ENCODE assay signal across 7 mouse cellular contexts in the genomic region with DNA sequence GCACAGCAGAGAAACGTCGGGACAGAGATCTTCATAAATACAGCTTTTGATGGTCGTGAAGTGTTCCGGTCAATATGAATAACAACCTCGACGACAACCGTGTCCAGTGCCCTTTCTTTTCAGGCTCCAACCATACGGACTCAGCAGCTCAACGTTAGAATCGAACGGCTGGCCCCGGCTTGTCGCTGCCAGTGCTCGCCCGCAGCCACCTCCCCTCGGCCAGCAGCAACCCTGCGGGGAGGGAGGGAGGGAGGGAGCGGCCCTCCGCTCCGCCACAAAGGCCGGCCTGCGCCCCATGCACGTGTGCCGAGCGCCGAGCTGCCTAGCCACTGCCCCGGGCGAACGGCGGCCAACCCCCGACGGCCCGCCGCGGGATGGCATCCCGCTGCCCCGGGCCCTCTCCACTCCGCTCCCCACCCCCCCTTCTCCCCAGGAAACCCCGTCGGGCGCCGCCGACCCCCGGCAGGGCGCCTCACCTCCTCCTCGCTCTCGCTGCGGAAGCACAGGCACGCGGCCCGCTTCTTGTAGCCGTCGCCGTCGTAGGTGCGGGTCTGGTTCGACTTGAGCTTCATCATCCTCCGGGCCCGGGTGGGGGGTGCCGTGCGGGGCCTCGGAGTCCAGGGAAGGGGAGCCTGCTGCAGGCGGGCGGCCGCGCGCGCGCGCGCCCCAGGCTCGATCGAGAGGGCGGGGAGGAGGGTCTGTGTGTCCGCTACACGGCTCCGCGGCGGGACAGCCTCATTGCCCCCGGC. TPM values are rescaled to one million over a fixed set of nuclear protein-coding genes. Genes with fewer than 3 reads are reported as not detected.
DNase-seq lines count a peak whose midpoint lies in the region; ATAC-seq and TF ChIP-seq lines count a peak whose summit lies in the region.

No protein-coding gene starts in this region.

- under 1% methylated on average over 80 of the region's 80 CpGs for WGBS in embryonic facial prominence, embryonic 10.5 days
- 0% methylated on average over 43 of the region's 80 CpGs for WGBS in limb, embryonic 14.5 days
- under 1% methylated on average over 65 of the region's 80 CpGs for WGBS in midbrain, embryonic 13.5 days
- under 1% methylated on average over 79 of the region's 80 CpGs for WGBS in stomach, embryonic 16.5 days

- TF ChIP-seq POLR2A in CH12.LX (IDR thresholded peaks at IDR 0.05; ENCODE audit: low read depth, low read length), result no peak
- no peak for TF ChIP-seq POLR2A in limb, embryonic 14.5 days (IDR thresholded peaks at IDR 0.05; ENCODE audit: borderline replicate concordance, extremely low read depth, insufficient read depth, insufficient read length)

- H3K9me3 ChIP-seq in CH12.LX (replicated peaks; ENCODE audit: low read length), result peaks cover 3% of the 10 kb centered on the region
- H3K9me3 ChIP-seq in embryonic facial prominence, embryonic 10.5 days, result peaks cover 8% of the 10 kb centered on the region
- peaks cover 2% of the 10 kb centered on the region for H3K9me3 ChIP-seq in limb, embryonic 14.5 days (ENCODE audit: control insufficient read depth, low read length)
- H3K9me3 ChIP-seq in midbrain, embryonic 13.5 days, result no peaks in the 10 kb centered on the region
- 0 out of 2 replicates have a peak, but pooled peaks cover under 1% of the 10 kb centered on the region for H3K9me3 ChIP-seq in stomach, embryonic 16.5 days (replicated peaks; ENCODE audit: control insufficient read depth, low read length)

- no peak for TF ChIP-seq RAD21 in CH12.LX (IDR thresholded peaks at IDR 0.05; ENCODE audit: low read depth, low read length)

- dilution Hi-C loops in CH12.LX (cut with MboI; ENCODE audit: extremely low pct_ligation_motif_present, extremely low pct_unique_long_range_greater_than_20kb, low sequenced_read_pairs), result no loop called here

- peaks cover 5 to 31% of the 10 kb centered on the region in 2 experiments; a peak in 3 of 4 replicates for H3K4me1 ChIP-seq in CH12.LX (ENCODE audit: control insufficient read depth in 1 of 2, insufficient read depth in 2 of 2)
- H3K4me1 ChIP-seq in embryonic facial prominence, embryonic 10.5 days, result peaks cover 51% of the 10 kb centered on the region
- H3K4me1 ChIP-seq in limb, embryonic 14.5 days (ENCODE audit: control insufficient read depth, insufficient read depth, low read length), result peaks cover 26% of the 10 kb centered on the region
- H3K4me1 ChIP-seq in midbrain, embryonic 13.5 days (replicated peaks), result peaks cover 51% of the 10 kb centered on the region
- peaks cover 10% of the 10 kb centered on the region; the same call in 1 of the 2 replicates for H3K4me1 ChIP-seq in stomach, embryonic 16.5 days (ENCODE audit: control insufficient read depth, insufficient read depth, low read length)

- TF ChIP-seq CTCF in CH12.LX (conservative IDR thresholded peaks at IDR 0.05 in 1 of 2, IDR thresholded peaks at IDR 0.05 in 1 of 2; ENCODE audit: low read depth in 2 of 2, low read length in 2 of 2), result no peak

- peak overlapping the region; percentile 42 for H3K27ac ChIP-seq in CH12.LX (ENCODE audit: insufficient read depth, low read depth)
- peak overlapping the region; percentile 100 for H3K27ac ChIP-seq in embryonic facial prominence, embryonic 10.5 days (replicated peaks)
- peak overlapping the region; percentile 96 for H3K27ac ChIP-seq in limb, embryonic 14.5 days (replicated peaks; ENCODE audit: low read depth, low read length)
- H3K27ac ChIP-seq in midbrain, embryonic 13.5 days, result peak overlapping the region; percentile 99
- peak overlapping the region; percentile 93 for H3K27ac ChIP-seq in stomach, embryonic 16.5 days (ENCODE audit: low read length)

- intact Hi-C loops in heart, postnatal 10 days (cut with DNase I), result loop anchor here (5.0 kb wide), 1 partner anchor 35 kb away; no protein-coding TSS in a partner anchor

- H3K27me3 ChIP-seq in CH12.LX (replicated peaks), result no peaks in the 10 kb centered on the region
- H3K27me3 ChIP-seq in embryonic facial prominence, embryonic 10.5 days (replicated peaks; ENCODE audit: low read depth, poor library complexity, severe bottlenecking), result no peaks in the 10 kb centered on the region
- no peaks in the 10 kb centered on the region for H3K27me3 ChIP-seq in limb, embryonic 14.5 days (ENCODE audit: control insufficient read depth, insufficient read depth, low read length)
- H3K27me3 ChIP-seq in midbrain, embryonic 13.5 days, result no peaks in the 10 kb centered on the region
- no peaks in the 10 kb centered on the region for H3K27me3 ChIP-seq in stomach, embryonic 16.5 days (ENCODE audit: control insufficient read depth, insufficient read depth, low read length)

- peaks cover 45% of the 10 kb centered on the region for H3K79me2 ChIP-seq in CH12.LX (replicated peaks; ENCODE audit: control insufficient read depth, extremely low read depth, insufficient read depth, poor library complexity, severe bottlenecking)

- in situ Hi-C loops in CH12.LX (cut with MboI; ENCODE audit: low pct_ligation_motif_present, low pct_unique_long_range_greater_than_20kb, low sequenced_read_pairs), result no loop called here

- peak overlapping the region; percentile 95 for H3K4me2 ChIP-seq in CH12.LX (ENCODE audit: insufficient read depth, low read depth, poor library complexity, severe bottlenecking)
- H3K4me2 ChIP-seq in limb, embryonic 14.5 days (replicated peaks; ENCODE audit: low read depth, low read length, severe bottlenecking), result peak overlapping the region; percentile 83
- peak overlapping the region; percentile 68 for H3K4me2 ChIP-seq in midbrain, embryonic 13.5 days (replicated peaks)
- H3K4me2 ChIP-seq in stomach, embryonic 16.5 days (ENCODE audit: low read depth, low read length), result peak overlapping the region; percentile 73

- H3K36me3 ChIP-seq in CH12.LX (replicated peaks in 1 of 2; ENCODE audit: control insufficient read depth in 1 of 2, insufficient read depth in 1 of 2, low read length in 1 of 2), result peaks cover 4 to 23% of the 10 kb centered on the region in 2 experiments
- H3K36me3 ChIP-seq in embryonic facial prominence, embryonic 10.5 days (replicated peaks), result peaks cover 24% of the 10 kb centered on the region
- 0 out of 2 replicates have a peak, but pooled peaks cover 2% of the 10 kb centered on the region for H3K36me3 ChIP-seq in limb, embryonic 14.5 days (ENCODE audit: control insufficient read depth, insufficient read depth, low read length)
- H3K36me3 ChIP-seq in midbrain, embryonic 13.5 days, result peaks cover 8% of the 10 kb centered on the region
- 0 out of 2 replicates have a peak, but pooled peaks cover under 1% of the 10 kb centered on the region for H3K36me3 ChIP-seq in stomach, embryonic 16.5 days (ENCODE audit: control insufficient read depth, insufficient read depth, low read length)

- TF ChIP-seq EP300 in CH12.LX (IDR thresholded peaks at IDR 0.05; ENCODE audit: low read length), result no peak

- DNase-seq in CH12.LX (ENCODE audit: extremely low read depth) (no peak), ZHBTc4 (ENCODE audit: low read depth, low spot score) (peak; percentile 78)
- DNase-seq in embryonic facial prominence, embryonic 10.5 days (ENCODE audit: low spot score), result peak; percentile 79
- DNase-seq in heart, postnatal 10 days, result peak; percentile 53 to 58
- peak; percentile 38 for DNase-seq in limb, embryonic 14.5 days (ENCODE audit: low spot score)

- ATAC-seq in limb, embryonic 14.5 days (ENCODE audit: low FRiP score, low read depth), result peak; percentile 41
- ATAC-seq in midbrain, embryonic 13.5 days, result peak; percentile 35
- ATAC-seq in stomach, embryonic 16.5 days (ENCODE audit: insufficient read depth, low FRiP score), result peak; percentile 65; the same call in 1 of the 2 replicates

- H3K4me3 ChIP-seq in CH12.LX (replicated peaks in 1 of 3; ENCODE audit: low read depth in 2 of 3, low read length in 2 of 3, poor library complexity in 1 of 3), result peak overlapping the region; percentile 63 to 92 (median 87)
- H3K4me3 ChIP-seq in embryonic facial prominence, embryonic 10.5 days, result peak overlapping the region; percentile 98
- peak overlapping the region; percentile 97 for H3K4me3 ChIP-seq in limb, embryonic 14.5 days (replicated peaks; ENCODE audit: low read length)
- peak overlapping the region; percentile 94 for H3K4me3 ChIP-seq in midbrain, embryonic 13.5 days (replicated peaks)
- H3K4me3 ChIP-seq in stomach, embryonic 16.5 days (replicated peaks; ENCODE audit: low read length), result peak overlapping the region; percentile 82

- peak overlapping the region; percentile 89 for H3K9ac ChIP-seq in CH12.LX (ENCODE audit: insufficient read depth, low read depth)
- peak overlapping the region; percentile 99 for H3K9ac ChIP-seq in limb, embryonic 14.5 days (ENCODE audit: low read depth, low read length, severe bottlenecking)
- H3K9ac ChIP-seq in midbrain, embryonic 13.5 days (replicated peaks), result peak overlapping the region; percentile 99
- peak overlapping the region; percentile 98 for H3K9ac ChIP-seq in stomach, embryonic 16.5 days (ENCODE audit: low read length)

RNA-seq across cellular contexts. Expression of gene Nudt3, which starts 0.5 kb away (rescaled TPM):
- 69.2 and 81.9 TPM in 2 replicates for total RNA-seq in CH12.LX (2012; rRNA removed)
- total RNA-seq in CH12.LX (2014; rRNA removed), result 44.6 and 54.4 TPM in 2 replicates
- 58.3 and 64.5 TPM in 2 replicates for polyA plus RNA-seq in CH12.LX (2012; ENCODE audit: insufficient read length, low read depth)
- 85.5 and 87.8 TPM in 2 replicates for polyA plus RNA-seq in embryonic facial prominence, embryonic 10.5 days (2016; fragmentation: Nextera tagmentation; extraction: Ambion mirVana)
- 100 to 1,000 TPM; 380 to 410 TPM for total RNA-seq in heart, postnatal 10 days (2021)
- polyA plus RNA-seq in limb, embryonic 14.5 days (2012; rRNA removed), result 116 and 121 TPM in 2 replicates
- polyA plus RNA-seq in limb, embryonic 14.5 days (2014; fragmentation: Nextera tagmentation; extraction: Ambion mirVana), result 35.7 and 36.8 TPM in 2 replicates
- 223 and 227 TPM in 2 replicates for polyA plus RNA-seq in midbrain, embryonic 13.5 days (2015; fragmentation: Nextera tagmentation; extraction: Ambion mirVana)
- 63.1 and 63.4 TPM in 2 replicates for polyA plus RNA-seq in stomach, embryonic 16.5 days (2015; fragmentation: Nextera tagmentation; extraction: Ambion mirVana)

RNA-seq across cellular contexts. Expression of gene RPS10-NUDT3, which starts 12.2 kb away (rescaled TPM):
- total RNA-seq in CH12.LX (2012; rRNA removed) (not detected in 2 replicates), CH12.LX (2014; rRNA removed) (not detected in 2 replicates)
- 30.3 and 54.1 TPM in 2 replicates for polyA plus RNA-seq in CH12.LX (2012; ENCODE audit: insufficient read length, low read depth)
- not detected in 2 replicates for polyA plus RNA-seq in embryonic facial prominence, embryonic 10.5 days (2016; fragmentation: Nextera tagmentation; extraction: Ambion mirVana)
- total RNA-seq in heart, postnatal 10 days (2021), result 1 to 10 TPM in 1 of 2 experiments, not detected in 1; 1.0 TPM
- polyA plus RNA-seq in limb, embryonic 14.5 days (2012; rRNA removed), result 0.11 TPM in 1 of 2 replicates, not detected in the other
- polyA plus RNA-seq in limb, embryonic 14.5 days (2014; fragmentation: Nextera tagmentation; extraction: Ambion mirVana), result not detected in 2 replicates
- not detected in 2 replicates for polyA plus RNA-seq in midbrain, embryonic 13.5 days (2015; fragmentation: Nextera tagmentation; extraction: Ambion mirVana)
- not detected in 2 replicates for polyA plus RNA-seq in stomach, embryonic 16.5 days (2015; fragmentation: Nextera tagmentation; extraction: Ambion mirVana)

RNA-seq across cellular contexts. Expression of gene Rps10, which starts 13.7 kb away (rescaled TPM):
- total RNA-seq in CH12.LX (2012; rRNA removed), result 3,372 and 3,437 TPM in 2 replicates
- total RNA-seq in CH12.LX (2014; rRNA removed), result 2,694 and 3,351 TPM in 2 replicates
- polyA plus RNA-seq in CH12.LX (2012; ENCODE audit: insufficient read length, low read depth), result 2,297 and 2,522 TPM in 2 replicates
- 906 and 913 TPM in 2 replicates for polyA plus RNA-seq in embryonic facial prominence, embryonic 10.5 days (2016; fragmentation: Nextera tagmentation; extraction: Ambion mirVana)
- total RNA-seq in heart, postnatal 10 days (2021), result 100 to 1,000 TPM; 713 to 733 TPM
- polyA plus RNA-seq in limb, embryonic 14.5 days (2012; rRNA removed), result 1,839 and 1,928 TPM in 2 replicates
- polyA plus RNA-seq in limb, embryonic 14.5 days (2014; fragmentation: Nextera tagmentation; extraction: Ambion mirVana), result 1,149 and 1,160 TPM in 2 replicates
- 570 and 610 TPM in 2 replicates for polyA plus RNA-seq in midbrain, embryonic 13.5 days (2015; fragmentation: Nextera tagmentation; extraction: Ambion mirVana)
- polyA plus RNA-seq in stomach, embryonic 16.5 days (2015; fragmentation: Nextera tagmentation; extraction: Ambion mirVana), result 734 and 881 TPM in 2 replicates

RNA-seq across cellular contexts. Expression of gene Pacsin1, which starts 32.5 kb away (rescaled TPM):
- total RNA-seq in CH12.LX (2012; rRNA removed), result 11.4 and 13.2 TPM in 2 replicates
- 1.9 and 2.3 TPM in 2 replicates for total RNA-seq in CH12.LX (2014; rRNA removed)
- polyA plus RNA-seq in CH12.LX (2012; ENCODE audit: insufficient read length, low read depth), result 14.0 and 15.9 TPM in 2 replicates
- polyA plus RNA-seq in embryonic facial prominence, embryonic 10.5 days (2016; fragmentation: Nextera tagmentation; extraction: Ambion mirVana), result 5.2 and 6.9 TPM in 2 replicates
- under 1 TPM; 0.05 to 0.20 TPM for total RNA-seq in heart, postnatal 10 days (2021)
- polyA plus RNA-seq in limb, embryonic 14.5 days (2012; rRNA removed), result 2.4 and 3.3 TPM in 2 replicates
- polyA plus RNA-seq in limb, embryonic 14.5 days (2014; fragmentation: Nextera tagmentation; extraction: Ambion mirVana), result 3.3 and 4.5 TPM in 2 replicates
- 19.9 and 23.6 TPM in 2 replicates for polyA plus RNA-seq in midbrain, embryonic 13.5 days (2015; fragmentation: Nextera tagmentation; extraction: Ambion mirVana)
- 1.2 and 1.6 TPM in 2 replicates for polyA plus RNA-seq in stomach, embryonic 16.5 days (2015; fragmentation: Nextera tagmentation; extraction: Ambion mirVana)

RNA-seq across cellular contexts. Expression of gene AI413582, which starts 57.2 kb away (rescaled TPM):
- total RNA-seq in CH12.LX (2012; rRNA removed) (23.2 and 30.2 TPM in 2 replicates), CH12.LX (2014; rRNA removed) (14.0 and 14.6 TPM in 2 replicates)
- polyA plus RNA-seq in CH12.LX (2012; ENCODE audit: insufficient read length, low read depth), result 34.5 and 43.6 TPM in 2 replicates
- 12.1 and 15.9 TPM in 2 replicates for polyA plus RNA-seq in embryonic facial prominence, embryonic 10.5 days (2016; fragmentation: Nextera tagmentation; extraction: Ambion mirVana)
- 10 to 100 TPM; 10.2 to 11.2 TPM for total RNA-seq in heart, postnatal 10 days (2021)
- 24.1 and 28.0 TPM in 2 replicates for polyA plus RNA-seq in limb, embryonic 14.5 days (2012; rRNA removed)
- polyA plus RNA-seq in limb, embryonic 14.5 days (2014; fragmentation: Nextera tagmentation; extraction: Ambion mirVana), result 31.4 and 31.9 TPM in 2 replicates
- 33.4 and 36.8 TPM in 2 replicates for polyA plus RNA-seq in midbrain, embryonic 13.5 days (2015; fragmentation: Nextera tagmentation; extraction: Ambion mirVana)
- 24.3 and 29.0 TPM in 2 replicates for polyA plus RNA-seq in stomach, embryonic 16.5 days (2015; fragmentation: Nextera tagmentation; extraction: Ambion mirVana)

Comparison
In these comparisons a context has a peak if more than half of its experiments do, and no peak if none do; other contexts are left out.
1. H3K27ac ChIP-seq: peak in every context shown above with its lines; median percentile 100 in embryonic facial prominence, embryonic 10.5 days; 99 in midbrain, embryonic 13.5 days; 96 in limb, embryonic 14.5 days; 93 in stomach, embryonic 16.5 days; 42 in CH12.LX.
2. RNA of gene RPS10-NUDT3, which starts 12.2 kb away (polyA plus RNA-seq): 30.3 to 54.1 TPM in CH12.LX; 0.11 TPM in limb, embryonic 14.5 days, not detected in embryonic facial prominence, embryonic 10.5 days, not detected in midbrain, embryonic 13.5 days and not detected in stomach, embryonic 16.5 days; every median in the first group is over 10 times any median in the second.
3. Peak in every context shown above with its lines, with median percentiles within 50 percentile points of each other: H3K4me2 ChIP-seq, H3K4me3 ChIP-seq, H3K9ac ChIP-seq and ATAC-seq.